Mouse (Mus musculus): ENCODE results near the gene C130032M10Rik.
"Not testable (repeated sequence)": the region's sequence is repeated elsewhere in the genome, so short reads cannot be mapped to it uniquely, and the experiment has no call there.

Gene C130032M10Rik

GRCm38 (mm10) chr9:114518812-114519477 lies 3.4 kb downstream of the C130032M10Rik start:
- DNase-seq (ENCODE audit: low read depth, low spot score): no peak

GRCm38 (mm10) chr9:114520529-114520928 lies 5.0 kb downstream of the C130032M10Rik start:
- DNase-seq (ENCODE audit: low read depth, low spot score): not testable (repeated sequence)

GRCm38 (mm10) chr9:114522041-114522440 lies 6.5 kb downstream of the C130032M10Rik start:
- DNase-seq (ENCODE audit: low read depth, low spot score): no peak

GRCm38 (mm10) chr9:114522501-114522900 lies 7.0 kb downstream of the C130032M10Rik start:
- DNase-seq (ENCODE audit: low read depth, low spot score): no peak

- DNase-seq (ENCODE audit: low read depth, low spot score): no peak
These were observed 9.7 kb downstream of the C130032M10Rik start for GRCm38 (mm10) chr9:114525073-114525633.

GRCm38 (mm10) chr9:114525891-114526290 lies 10.4 kb downstream of the C130032M10Rik start:
- DNase-seq (ENCODE audit: low read depth, low spot score): no peak

GRCm38 (mm10) chr9:114526581-114526980 lies 11.1 kb downstream of the C130032M10Rik start:
- DNase-seq (ENCODE audit: low read depth, low spot score): no peak

- DNase-seq (ENCODE audit: low read depth, low spot score): peak; percentile 56
These were observed 11.6 kb downstream of the C130032M10Rik start for GRCm38 (mm10) chr9:114527085-114527484.

- peak; percentile 59 for DNase-seq (ENCODE audit: low read depth, low spot score)
These were observed 12.6 kb downstream of the C130032M10Rik start for GRCm38 (mm10) chr9:114527992-114528679.

- no peak for DNase-seq (ENCODE audit: low read depth, low spot score)
These were observed 13.2 kb downstream of the C130032M10Rik start for GRCm38 (mm10) chr9:114528680-114529048.

GRCm38 (mm10) chr9:114531276-114531675 lies 15.8 kb downstream of the C130032M10Rik start:
- DNase-seq (ENCODE audit: low read depth, low spot score): no peak

GRCm38 (mm10) chr9:114533848-114534247 lies 18.4 kb downstream of the C130032M10Rik start:
- DNase-seq (ENCODE audit: low read depth, low spot score): no peak

GRCm38 (mm10) chr9:114534747-114535517 lies 19.4 kb downstream of the C130032M10Rik start:
- no peak for DNase-seq (ENCODE audit: low read depth, low spot score)

GRCm38 (mm10) chr9:114536628-114537027 lies 21.1 kb downstream of the C130032M10Rik start:
- no peak for DNase-seq (ENCODE audit: low read depth, low spot score)

GRCm38 (mm10) chr9:114538996-114539563 lies 23.6 kb downstream of the C130032M10Rik start:
- no peak for DNase-seq (ENCODE audit: low read depth, low spot score)

- DNase-seq (ENCODE audit: low read depth, low spot score): no peak
These were observed 25.8 kb downstream of the C130032M10Rik start for GRCm38 (mm10) chr9:114541279-114541741.

GRCm38 (mm10) chr9:114543882-114544753 lies 28.6 kb downstream of the C130032M10Rik start:
- no peak for DNase-seq (ENCODE audit: low read depth, low spot score)

- DNase-seq (ENCODE audit: low read depth, low spot score): no peak
These were observed 29.4 kb downstream of the C130032M10Rik start for GRCm38 (mm10) chr9:114544754-114545393.

- DNase-seq (ENCODE audit: low read depth, low spot score): no peak
These were observed 31.3 kb downstream of the C130032M10Rik start for GRCm38 (mm10) chr9:114546765-114547164.

GRCm38 (mm10) chr9:114547643-114548077 lies 32.2 kb downstream of the C130032M10Rik start:
- no peak for DNase-seq (ENCODE audit: low read depth, low spot score)

Data from embryo, embryonic 11.5 days (tissue).